Mouse (Mus musculus): ENCODE results near the gene Gid4. TPM values are rescaled to one million over a fixed set of nuclear protein-coding genes. Genes with fewer than 3 reads are reported as not detected.

Gene Gid4
- 19.6 and 19.7 TPM in 2 replicates for total RNA-seq (2012; rRNA removed)

DNA sequence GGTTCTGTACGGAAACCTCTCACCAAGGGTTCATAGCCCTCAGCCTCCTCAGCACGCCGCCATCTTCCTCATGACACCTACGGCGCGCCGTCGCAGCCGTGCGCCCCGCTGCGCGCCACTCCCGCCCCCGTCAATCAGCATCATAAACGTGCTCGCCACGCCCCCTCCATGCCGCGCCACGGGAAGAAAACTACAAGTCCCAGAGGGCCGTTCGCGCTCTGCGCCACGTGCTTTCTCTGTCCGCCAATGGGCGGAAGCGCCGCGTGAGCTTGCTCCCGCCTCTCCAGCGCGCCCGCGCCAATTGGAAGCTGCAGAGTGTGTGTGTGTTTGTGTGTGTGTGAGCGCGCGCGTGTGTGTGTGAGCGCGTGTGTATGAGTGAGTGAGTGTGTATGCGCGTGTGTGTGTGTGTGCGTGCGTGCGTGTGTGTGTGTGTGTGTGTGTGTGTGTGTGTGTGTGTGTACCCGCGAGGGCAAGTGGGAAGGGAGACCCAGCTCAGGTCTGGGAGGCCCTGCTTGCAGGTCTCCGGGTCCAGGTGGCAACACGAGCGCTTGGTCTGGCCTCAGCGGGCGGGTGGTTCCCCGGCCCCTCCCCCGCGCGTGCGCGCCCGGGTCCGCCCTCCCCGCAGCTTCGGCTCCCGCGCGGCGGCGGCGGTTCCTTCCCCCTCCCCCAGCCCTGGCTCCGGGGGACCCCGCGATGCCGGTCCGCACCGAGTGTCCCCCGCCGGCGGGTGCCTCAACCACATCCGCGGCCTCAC is at the start of gene Gid4:
TSS of gene Gid4 (plus strand) at position 183 of the 754 bp plus-strand sequence.
- peak; percentile 98 for TF ChIP-seq HCFC1 (IDR thresholded peaks at IDR 0.05; ENCODE audit: borderline replicate concordance, insufficient read depth, low read length)
- TF ChIP-seq ZNF384 (IDR thresholded peaks at IDR 0.05; ENCODE audit: low read depth, low read length): no peak
- TF ChIP-seq MAFK (IDR thresholded peaks at IDR 0.05; ENCODE audit: insufficient read depth, low read depth, low read length): no peak
- TF ChIP-seq ZC3H11A (IDR thresholded peaks at IDR 0.05; ENCODE audit: borderline replicate concordance, low read depth, low read length): no peak
- TF ChIP-seq CHD2 (IDR thresholded peaks at IDR 0.05; ENCODE audit: low read depth, low read length): peak; percentile 84
- H3K9ac ChIP-seq (ENCODE audit: insufficient read depth, low read depth, low read length, poor library complexity, severe bottlenecking): peak within 1 kb of the TSS; percentile 93
- no peaks in the 10 kb centered on the region for H3K9me3 ChIP-seq (ENCODE audit: control insufficient read depth, insufficient read depth, low read depth, low read length)
- H3K27ac ChIP-seq (ENCODE audit: insufficient read depth, low read depth, low read length, poor library complexity, severe bottlenecking): peak within 1 kb of the TSS; percentile 65
- peak within 1 kb of the TSS; percentile 95 to 96 for H3K4me3 ChIP-seq (ENCODE audit: insufficient read depth in 1 of 2, low read depth in 1 of 2, low read length in 2 of 2, poor library complexity in 1 of 2, severe bottlenecking in 1 of 2)
- no peaks in the 10 kb centered on the region for H3K36me3 ChIP-seq (ENCODE audit: control insufficient read depth, insufficient read depth, low read length, poor library complexity, severe bottlenecking)
- in situ Hi-C loops (cut with MboI; ENCODE audit: low sequenced_read_pairs in 2 of 2, unreplicated experiment in 2 of 2): no loop called here
- no peaks in the 10 kb centered on the region; a peak in 1 of 4 replicates for H3K4me1 ChIP-seq (ENCODE audit: control insufficient read depth in 2 of 2, insufficient read depth in 2 of 2, low read length in 2 of 2, poor library complexity in 1 of 2)
- peak; percentile 99 for DNase-seq (ENCODE audit: low read depth, low spot score)

DNA sequence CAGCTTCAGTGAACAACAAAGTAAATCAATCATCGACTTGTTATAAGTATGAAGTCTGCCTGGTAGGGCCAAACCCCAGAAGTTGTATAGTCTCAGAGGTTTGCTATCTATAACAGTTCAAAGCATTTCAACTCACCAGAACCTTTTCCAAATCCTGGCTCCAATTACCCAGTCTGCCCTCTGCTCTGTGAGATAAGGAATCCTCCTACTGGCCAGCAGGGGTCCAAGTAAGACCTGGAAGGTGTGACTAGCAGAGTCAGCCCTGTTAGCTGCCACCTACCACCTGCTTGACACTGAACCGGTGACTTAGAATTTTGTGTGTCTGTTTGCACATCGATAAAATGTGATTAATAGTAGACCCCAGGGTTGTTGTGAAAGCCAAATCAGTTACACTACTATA is 49.7 kb upstream of the Gid4 start:
- no peak for DNase-seq (ENCODE audit: low read depth, low spot score)
- Histone ChIP-seq H3K4me1 (ENCODE audit: control insufficient read depth in 2 of 2, insufficient read depth in 2 of 2, low read length in 2 of 2, poor library complexity in 1 of 2) (peaks cover 15 to 16% of the 10 kb centered on the region in 2 experiments; a peak in 3 of 4 replicates), H3K9me3 (ENCODE audit: control insufficient read depth, insufficient read depth, low read depth, low read length) (no peaks in the 10 kb centered on the region), H3K4me3 (ENCODE audit: insufficient read depth in 1 of 2, low read depth in 1 of 2, low read length in 2 of 2, poor library complexity in 1 of 2, severe bottlenecking in 1 of 2) (no peak overlapping the region), H3K27ac (ENCODE audit: insufficient read depth, low read depth, low read length, poor library complexity, severe bottlenecking) (no peak overlapping the region), H3K9ac (ENCODE audit: insufficient read depth, low read depth, low read length, poor library complexity, severe bottlenecking) (no peak overlapping the region), H3K36me3 (ENCODE audit: control insufficient read depth, insufficient read depth, low read length, poor library complexity, severe bottlenecking) (no peaks in the 10 kb centered on the region)
- TF ChIP-seq CHD2 (IDR thresholded peaks at IDR 0.05; ENCODE audit: low read depth, low read length) (no peak), MAFK (IDR thresholded peaks at IDR 0.05; ENCODE audit: insufficient read depth, low read depth, low read length) (no peak), ZC3H11A (IDR thresholded peaks at IDR 0.05; ENCODE audit: borderline replicate concordance, low read depth, low read length) (no peak), ZNF384 (IDR thresholded peaks at IDR 0.05; ENCODE audit: low read depth, low read length) (no peak), HCFC1 (IDR thresholded peaks at IDR 0.05; ENCODE audit: borderline replicate concordance, insufficient read depth, low read length) (no peak)
- in situ Hi-C loops (cut with MboI; ENCODE audit: low sequenced_read_pairs in 2 of 2, unreplicated experiment in 2 of 2): no loop called here

DNA sequence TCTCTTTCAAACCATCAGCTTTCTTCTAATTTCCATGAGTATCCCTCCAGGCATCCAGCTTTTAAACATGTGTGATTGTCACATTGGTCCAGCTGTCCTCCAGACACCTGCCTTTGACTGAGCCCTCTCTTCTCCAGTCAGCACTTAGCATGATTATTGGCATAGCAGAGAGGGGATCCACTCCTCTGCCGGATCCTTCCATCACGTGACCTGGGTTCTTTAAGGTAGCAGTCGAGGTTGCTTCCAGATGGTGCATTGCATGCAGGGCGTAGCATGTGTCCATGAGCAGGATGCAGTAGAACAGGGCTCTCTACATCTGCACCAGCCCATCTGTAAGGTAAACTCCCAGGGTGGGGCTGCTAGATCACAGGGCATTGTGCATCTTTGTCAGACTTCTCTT is 48.0 kb upstream of the Gid4 start:
- no peak overlapping the region for H3K9ac ChIP-seq (ENCODE audit: insufficient read depth, low read depth, low read length, poor library complexity, severe bottlenecking)
- no peaks in the 10 kb centered on the region for H3K36me3 ChIP-seq (ENCODE audit: control insufficient read depth, insufficient read depth, low read length, poor library complexity, severe bottlenecking)
- no peak overlapping the region for H3K4me3 ChIP-seq (ENCODE audit: insufficient read depth in 1 of 2, low read depth in 1 of 2, low read length in 2 of 2, poor library complexity in 1 of 2, severe bottlenecking in 1 of 2)
- DNase-seq (ENCODE audit: low read depth, low spot score): no peak
- no peaks in the 10 kb centered on the region for H3K9me3 ChIP-seq (ENCODE audit: control insufficient read depth, insufficient read depth, low read depth, low read length)
- H3K4me1 ChIP-seq (ENCODE audit: control insufficient read depth in 2 of 2, insufficient read depth in 2 of 2, low read length in 2 of 2, poor library complexity in 1 of 2): peaks cover 15 to 16% of the 10 kb centered on the region in 2 experiments; a peak in 3 of 4 replicates
- in situ Hi-C loops (cut with MboI; ENCODE audit: low sequenced_read_pairs in 2 of 2, unreplicated experiment in 2 of 2): no loop called here
- no peak overlapping the region for H3K27ac ChIP-seq (ENCODE audit: insufficient read depth, low read depth, low read length, poor library complexity, severe bottlenecking)
- TF ChIP-seq HCFC1 (IDR thresholded peaks at IDR 0.05; ENCODE audit: borderline replicate concordance, insufficient read depth, low read length) (no peak), CHD2 (IDR thresholded peaks at IDR 0.05; ENCODE audit: low read depth, low read length) (no peak), ZNF384 (IDR thresholded peaks at IDR 0.05; ENCODE audit: low read depth, low read length) (no peak), MAFK (IDR thresholded peaks at IDR 0.05; ENCODE audit: insufficient read depth, low read depth, low read length) (no peak), ZC3H11A (IDR thresholded peaks at IDR 0.05; ENCODE audit: borderline replicate concordance, low read depth, low read length) (no peak)

DNA sequence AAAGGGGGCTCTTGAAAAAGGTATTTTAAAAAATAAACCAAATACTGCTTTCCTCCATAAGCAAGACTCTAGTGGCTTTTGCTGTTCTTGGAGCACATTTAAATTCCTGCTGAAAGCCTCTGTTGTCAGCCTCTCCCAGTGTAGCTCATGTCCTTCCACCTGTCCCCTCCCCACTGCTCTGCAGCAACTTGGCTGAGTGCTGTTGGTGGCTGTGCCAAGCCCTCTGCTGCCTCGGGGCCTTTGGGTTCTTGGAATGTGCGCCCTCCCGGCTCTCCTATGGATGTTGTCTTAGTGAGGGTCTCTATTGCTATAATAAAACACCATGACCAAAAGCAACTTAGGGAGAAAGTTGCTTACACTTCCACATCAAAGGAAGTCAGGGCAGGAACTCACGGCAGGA is 47.5 kb upstream of the Gid4 start:
- peaks cover 15 to 16% of the 10 kb centered on the region in 2 experiments; a peak in 3 of 4 replicates for H3K4me1 ChIP-seq (ENCODE audit: control insufficient read depth in 2 of 2, insufficient read depth in 2 of 2, low read length in 2 of 2, poor library complexity in 1 of 2)
- in situ Hi-C loops (cut with MboI; ENCODE audit: low sequenced_read_pairs in 2 of 2, unreplicated experiment in 2 of 2): no loop called here
- no peaks in the 10 kb centered on the region for H3K36me3 ChIP-seq (ENCODE audit: control insufficient read depth, insufficient read depth, low read length, poor library complexity, severe bottlenecking)
- no peak overlapping the region for H3K27ac ChIP-seq (ENCODE audit: insufficient read depth, low read depth, low read length, poor library complexity, severe bottlenecking)
- H3K4me3 ChIP-seq (ENCODE audit: insufficient read depth in 1 of 2, low read depth in 1 of 2, low read length in 2 of 2, poor library complexity in 1 of 2, severe bottlenecking in 1 of 2): no peak overlapping the region
- TF ChIP-seq ZNF384 (IDR thresholded peaks at IDR 0.05; ENCODE audit: low read depth, low read length): no peak
- no peaks in the 10 kb centered on the region for H3K9me3 ChIP-seq (ENCODE audit: control insufficient read depth, insufficient read depth, low read depth, low read length)
- DNase-seq (ENCODE audit: low read depth, low spot score): no peak
- no peak overlapping the region for H3K9ac ChIP-seq (ENCODE audit: insufficient read depth, low read depth, low read length, poor library complexity, severe bottlenecking)

Measured in ES-E14 (cell line).